Mouse (Mus musculus) myocyte (in vitro differentiated cells): ENCODE measurements around the gene Tep1. TPM values are rescaled to one million over a fixed set of nuclear protein-coding genes. Genes with fewer than 3 reads are reported as not detected.

Experiments
- H3K27me3 ChIP-seq: one replicate; pipeline ENCODE4 v1.6.1; 2011; ENCODE audit not compliant: control insufficient read depth, insufficient read depth, insufficient read length
- H3K36me3 ChIP-seq: one replicate; pipeline ENCODE4 v1.6.1; 2011; ENCODE audit not compliant: control insufficient read depth, insufficient read depth
- H3K4me2 ChIP-seq: one replicate; pipeline ENCODE4 v1.6.1; 2011; ENCODE audit warnings: low read depth, control low read depth
- H3K4me3 ChIP-seq: one replicate; pipeline ENCODE4 v1.5.1; 2011; ENCODE audit warnings: mild to moderate bottlenecking, control low read depth, moderate library complexity
- H3K79me2 ChIP-seq: one replicate; pipeline ENCODE4 v1.6.1; 2011; ENCODE audit not compliant: control insufficient read depth, insufficient read depth
- H3ac ChIP-seq: one replicate; pipeline ENCODE4 v1.6.1; 2011; ENCODE audit not compliant: control insufficient read depth, insufficient read length
- CEBPB ChIP-seq: IDR thresholded peaks from 2 replicates; pipeline ENCODE4 v1.6.1; 2011; ENCODE audit warnings: mild to moderate bottlenecking, moderate library complexity; ENCODE audit not compliant: poor library complexity, insufficient read depth, severe bottlenecking
- E2F4 ChIP-seq: IDR thresholded peaks from one replicate; pipeline ENCODE4 v1.6.1; 2011; ENCODE audit warnings: mild to moderate bottlenecking, control low read depth, moderate library complexity; ENCODE audit not compliant: insufficient read depth
- MAX ChIP-seq: IDR thresholded peaks from one replicate; pipeline ENCODE4 v1.6.1; 2011; ENCODE audit warnings: low read depth, mild to moderate bottlenecking, control low read depth
- MYOG ChIP-seq, 3 experiments: IDR thresholded peaks; one replicate each; pipeline ENCODE4 v1.6.1; 2011; ENCODE audit warnings: control low read depth in 2 of 3, low read depth in 2 of 3, mild to moderate bottlenecking in 2 of 3; ENCODE audit not compliant: insufficient read length in 2 of 3, control insufficient read depth in 1 of 3, insufficient read depth in 1 of 3
- POLR2A ChIP-seq: IDR thresholded peaks from one replicate; pipeline ENCODE4 v1.6.1; 2011; ENCODE audit warnings: low read depth, mild to moderate bottlenecking, control low read depth, moderate library complexity; ENCODE audit not compliant: insufficient read length
- REST ChIP-seq: IDR thresholded peaks from one replicate; pipeline ENCODE4 v1.6.1; 2011; ENCODE audit warnings: mild to moderate bottlenecking, control low read depth, moderate library complexity; ENCODE audit not compliant: insufficient read depth, insufficient read length
- TCF12 ChIP-seq: IDR thresholded peaks from one replicate; pipeline ENCODE4 v1.6.1; 2011; ENCODE audit warnings: mild to moderate bottlenecking, control low read depth; ENCODE audit not compliant: poor library complexity, insufficient read depth, severe bottlenecking
- TCF3 ChIP-seq: IDR thresholded peaks from one replicate; pipeline ENCODE4 v1.6.1; 2011; ENCODE audit warnings: low read depth, control low read depth; ENCODE audit not compliant: insufficient read length
- USF1 ChIP-seq: IDR thresholded peaks from one replicate; pipeline ENCODE4 v1.6.1; 2011; ENCODE audit warnings: low read depth, mild to moderate bottlenecking, control low read depth, moderate library complexity
- polyA plus RNA-seq: library from polyadenylated mRNA; unstranded; fragments of >200 nt; fragmentation: generic; extraction: Trizol; gene quantifications from one replicate; pipeline ENCODE4 v1.2.1, GENCODE M21; 2012; ENCODE audit warnings: missing spikeins

Gene Tep1
- polyA plus RNA-seq, 1 experiment, result 20.6 TPM

GRCm38 (mm10) chr14:50784391-50785250 is 85.7 kb downstream of the Tep1 start:
- Histone ChIP-seq H3K36me3 (peaks cover 4% of the 10 kb centered on the region), H3ac (no peak overlapping the region), H3K4me3 (peak overlapping the region; percentile 48), H3K27me3 (no peaks in the 10 kb centered on the region), H3K79me2 (peaks cover 26% of the 10 kb centered on the region), H3K4me2 (peak overlapping the region; percentile 89)
- TF ChIP-seq CEBPB, result no peak
- no peak for TF ChIP-seq MAX

GRCm38 (mm10) chr14:50782166-50782565 is 88.2 kb downstream of the Tep1 start:
- H3K36me3 ChIP-seq, result peaks cover 7% of the 10 kb centered on the region
- no peak overlapping the region for H3ac ChIP-seq
- no peak for TF ChIP-seq TCF3
- no peak for TF ChIP-seq E2F4
- TF ChIP-seq USF1, result no peak
- TF ChIP-seq TCF12, result no peak
- no peak for TF ChIP-seq REST
- no peak for TF ChIP-seq MYOG (IDR thresholded peaks at IDR 0.05; ENCODE audit: control insufficient read depth in 1 of 3, insufficient read depth in 1 of 3, insufficient read length in 2 of 3, low read depth in 2 of 3)
- no peak for TF ChIP-seq POLR2A
- no peak overlapping the region for H3K4me2 ChIP-seq
- H3K4me3 ChIP-seq, result no peak overlapping the region
- H3K27me3 ChIP-seq, result no peaks in the 10 kb centered on the region
- H3K79me2 ChIP-seq, result peaks cover 26% of the 10 kb centered on the region

Other genes starting within 250 kb of the Tep1 start
- gene Olfr745, start 231.2 kb downstream of the Tep1 start, polyA plus RNA-seq, result not detected
- gene Olfr746, start 223.5 kb downstream of the Tep1 start, polyA plus RNA-seq, result not detected
- not detected for gene Olfr747, start 177.4 kb downstream of the Tep1 start, polyA plus RNA-seq
- gene Olfr748, start 163.2 kb downstream of the Tep1 start, polyA plus RNA-seq, result not detected
- gene Olfr749, start 125.5 kb downstream of the Tep1 start, polyA plus RNA-seq, result not detected
- gene Ttc5, start 85.0 kb downstream of the Tep1 start, polyA plus RNA-seq, result 26.7 TPM
- gene Ccnb1ip1, start 62.8 kb downstream of the Tep1 start, polyA plus RNA-seq, result 0.16 TPM
- 22.1 TPM for gene Parp2, start 62.7 kb downstream of the Tep1 start, polyA plus RNA-seq
- gene Klhl33, start 26.9 kb upstream of the Tep1 start, polyA plus RNA-seq, result 4.9 TPM
- 81.0 TPM for gene Osgep, start 54.3 kb upstream of the Tep1 start, polyA plus RNA-seq
- gene Apex1, start 54.4 kb upstream of the Tep1 start, polyA plus RNA-seq, result 113 TPM
- gene Pip4p1, start 60.3 kb upstream of the Tep1 start, polyA plus RNA-seq, result 71.3 TPM
- gene Pnp, start 60.5 kb upstream of the Tep1 start, polyA plus RNA-seq, result 20.4 TPM
- gene Gm49342, start 74.0 kb upstream of the Tep1 start, polyA plus RNA-seq, result 11.9 TPM
- 0.08 TPM for gene Pnp2, start 85.4 kb upstream of the Tep1 start, polyA plus RNA-seq
- gene Rnase10, start 137.2 kb upstream of the Tep1 start, polyA plus RNA-seq, result 0.10 TPM
- not detected for gene Rnase9, start 171.3 kb upstream of the Tep1 start, polyA plus RNA-seq
- not detected for gene Rnase11, start 179.6 kb upstream of the Tep1 start, polyA plus RNA-seq
- not detected for gene Rnase12, start 187.1 kb upstream of the Tep1 start, polyA plus RNA-seq
- gene Olfr750, start 203.9 kb upstream of the Tep1 start, polyA plus RNA-seq, result not detected
- 17.8 TPM for gene Rnase4, start 220.5 kb upstream of the Tep1 start, polyA plus RNA-seq
- gene Ang, start 220.6 kb upstream of the Tep1 start, polyA plus RNA-seq, result 1.3 TPM
- gene Eddm3b, start 243.9 kb upstream of the Tep1 start, polyA plus RNA-seq, result 0.05 TPM